Mouse (Mus musculus) frontal cortex, postnatal 36 days (tissue): ENCODE results near the gene Fdx1l.
A peak's percentile ranks its signal among the peaks of the same experiment; 100 is the strongest.

Experiments
- DNase-seq, 2 experiments: peaks; one replicate each; pipeline ENCODE4 v3.0.0; 2022; ENCODE audit warnings: low spot score in 2 of 2

Gene Fdx1l

DNA sequence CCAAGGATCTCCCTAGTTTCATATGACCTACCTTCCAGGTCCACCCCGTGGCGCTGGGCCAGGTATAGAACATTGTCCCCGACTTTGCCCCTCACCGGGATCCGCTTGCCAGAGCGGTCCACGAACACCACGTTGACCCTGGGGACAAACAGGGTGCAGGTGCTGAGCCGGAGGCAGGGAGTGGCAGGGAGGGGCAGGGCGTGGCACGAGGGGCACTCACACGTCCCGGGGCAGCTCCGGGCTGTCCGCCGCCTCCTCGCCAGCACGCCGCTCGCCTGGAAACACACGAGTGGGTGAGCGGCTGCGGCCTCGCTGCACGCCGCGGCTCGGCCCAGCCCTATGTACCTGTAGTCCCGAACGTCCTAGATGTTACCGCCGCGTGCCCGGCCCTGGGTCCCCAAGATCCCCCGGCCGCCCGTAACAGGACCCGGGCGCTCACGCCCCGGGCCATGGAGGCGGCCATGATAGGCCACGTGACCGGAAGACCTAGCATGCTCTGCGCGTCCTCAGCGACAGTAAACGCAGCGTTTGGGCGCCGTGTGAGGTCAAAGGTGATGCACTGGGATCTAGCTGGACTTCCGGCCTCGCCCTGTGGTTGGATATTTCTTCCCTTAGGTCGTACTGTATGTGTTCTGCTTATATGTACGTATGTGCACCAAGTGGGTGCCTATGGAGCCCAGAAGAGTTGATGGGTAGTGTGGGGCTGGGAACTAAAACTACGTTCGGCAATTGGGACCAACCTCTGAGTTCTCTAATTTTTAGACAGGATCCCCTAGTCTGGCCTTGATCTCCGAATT, at the start of gene Fdx1l, which contains the start of gene Gm49373:
Fdx1l (minus strand) TSS at position 571 of the 797 bp plus-strand sequence.
Gm49373 (minus strand) TSS at position 53 of the 797 bp plus-strand sequence.
- peak; percentile 91 to 95 for DNase-seq

GRCm38 (mm10) chr9:21121483-21121882, 48.1 kb upstream of the Fdx1l start:
- no peak for DNase-seq

- no peak for DNase-seq
Observed at GRCm38 (mm10) chr9:21117073-21117472, 43.7 kb upstream of the Fdx1l start.

- no peak for DNase-seq
Observed at GRCm38 (mm10) chr9:21115105-21115504, 41.7 kb upstream of the Fdx1l start.

- no peak for DNase-seq
Observed at GRCm38 (mm10) chr9:21114190-21114589, 40.8 kb upstream of the Fdx1l start.

DNA sequence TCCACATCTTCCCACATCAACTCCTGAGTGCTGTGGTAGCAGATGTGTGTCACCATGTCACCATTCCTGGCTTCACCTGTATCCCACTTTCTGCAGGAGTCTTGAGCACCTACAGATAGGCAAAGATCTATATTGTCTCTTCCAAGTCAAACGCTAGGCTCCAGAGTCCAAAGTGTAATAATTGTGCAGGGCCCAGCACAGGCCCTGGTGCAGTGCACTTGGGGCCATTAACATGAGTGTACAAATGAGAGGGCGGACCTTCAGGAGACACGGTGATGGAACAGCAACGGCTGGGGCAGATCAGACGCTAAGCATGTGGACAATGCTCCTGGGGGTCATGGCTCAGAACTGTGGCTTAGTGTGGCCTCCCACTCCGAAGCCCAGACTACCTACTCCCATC, 40.3 kb upstream of the Fdx1l start:
- DNase-seq, result no peak

GRCm38 (mm10) chr9:21107607-21108237, 34.3 kb upstream of the Fdx1l start:
- DNase-seq, result no peak

DNA sequence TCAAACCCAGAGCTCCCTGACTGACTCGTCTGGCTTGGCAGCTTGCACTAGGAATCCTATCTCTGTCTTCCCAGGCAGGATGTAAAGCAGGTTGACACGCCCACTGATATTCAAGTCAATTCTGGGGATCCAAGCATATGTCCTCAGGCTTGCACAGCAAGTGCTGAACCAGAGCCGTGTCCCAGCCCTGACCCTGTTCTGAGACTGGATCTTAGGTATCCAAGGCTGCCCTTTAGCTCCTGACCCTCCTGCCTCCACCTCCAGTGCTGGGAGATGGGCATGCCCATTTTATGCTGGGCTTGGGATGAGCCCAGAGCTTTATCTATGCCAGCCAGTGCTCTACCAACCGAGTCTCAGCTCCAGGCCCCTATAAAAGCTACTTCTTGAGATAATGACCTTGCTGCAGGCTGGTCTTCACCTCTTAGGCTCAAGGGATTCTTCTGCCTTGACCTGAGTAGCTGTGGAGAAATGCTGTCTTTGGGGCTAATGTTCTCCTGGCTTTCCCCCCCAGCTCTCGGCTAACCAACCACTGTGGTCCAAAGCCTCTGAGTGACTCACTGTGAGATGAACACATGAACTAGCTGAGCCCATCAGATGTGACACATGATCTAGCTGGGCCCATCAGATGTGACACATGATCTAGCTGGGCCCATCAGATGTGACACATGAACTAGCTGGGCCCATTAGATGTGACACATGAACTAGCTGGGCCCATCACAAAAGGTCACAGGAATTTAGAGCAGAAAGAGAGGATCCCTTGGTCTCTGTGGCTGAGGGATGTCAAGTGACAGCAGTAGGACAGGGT, 32.5 kb upstream of the Fdx1l start:
- DNase-seq, result peak in 1 of 2 experiments; percentile 20

- DNase-seq, result no peak
Observed at GRCm38 (mm10) chr9:21104814-21105213, 31.4 kb upstream of the Fdx1l start.

GRCm38 (mm10) chr9:21102076-21102475, 28.7 kb upstream of the Fdx1l start:
- DNase-seq, result no peak

GRCm38 (mm10) chr9:21100447-21101161, 27.2 kb upstream of the Fdx1l start:
- no peak for DNase-seq

- peak; percentile 76 to 79 for DNase-seq
Observed at GRCm38 (mm10) chr9:21097793-21098192, 24.4 kb upstream of the Fdx1l start.

GRCm38 (mm10) chr9:21095958-21096357, 22.5 kb upstream of the Fdx1l start:
- DNase-seq, result no peak

DNA sequence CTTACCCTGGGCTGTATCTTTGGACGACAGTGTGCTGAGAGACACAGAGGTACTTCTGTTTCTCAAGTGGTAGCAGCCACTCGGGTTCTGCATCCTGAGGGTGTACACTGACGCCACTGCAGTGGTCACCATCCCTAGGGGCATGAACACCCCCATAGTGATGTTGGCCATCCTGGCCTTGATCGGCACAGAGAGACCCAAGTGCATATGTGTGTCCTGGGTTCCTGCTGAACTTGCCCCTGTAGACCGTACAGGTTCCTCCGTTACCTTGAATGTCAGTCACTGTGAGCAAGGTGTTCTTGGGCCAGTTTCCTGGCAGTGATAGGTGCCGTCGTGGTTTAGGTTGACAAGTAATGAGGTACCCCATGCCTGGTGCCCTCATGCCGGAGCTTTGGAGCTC, 20.0 kb upstream of the Fdx1l start:
- DNase-seq, result no peak

GRCm38 (mm10) chr9:21091707-21092320, 18.4 kb upstream of the Fdx1l start, which contains the start of the genes Gm38431 and Raver1:
TSS of gene Gm38431 (minus strand) at chr9:21091997.
TSS of gene Raver1 (minus strand) at chr9:21092008.
- peak; percentile 97 to 98 for DNase-seq

GRCm38 (mm10) chr9:21090972-21091706, 17.7 kb upstream of the Fdx1l start:
- peak in 1 of 2 experiments; percentile 28 for DNase-seq

DNA sequence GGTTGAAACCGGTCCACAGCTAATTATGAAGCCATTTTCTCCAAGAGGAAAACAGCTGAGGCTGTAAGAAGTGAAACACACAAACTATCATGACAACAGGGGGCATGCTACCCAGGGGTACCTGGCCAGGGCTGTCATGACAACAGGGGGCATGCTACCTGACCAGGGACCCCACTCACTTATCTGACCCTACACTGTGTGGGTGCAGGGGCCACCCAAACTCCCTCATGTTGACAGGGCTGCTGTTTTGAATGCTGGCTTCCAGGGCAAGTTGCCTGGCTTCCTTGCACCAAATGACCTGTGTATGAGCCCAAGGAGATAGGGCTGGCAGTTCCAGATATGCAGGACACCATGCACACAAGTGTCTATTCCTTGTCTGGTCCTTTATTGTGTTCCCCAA, 17.1 kb upstream of the Fdx1l start:
- no peak for DNase-seq

DNA sequence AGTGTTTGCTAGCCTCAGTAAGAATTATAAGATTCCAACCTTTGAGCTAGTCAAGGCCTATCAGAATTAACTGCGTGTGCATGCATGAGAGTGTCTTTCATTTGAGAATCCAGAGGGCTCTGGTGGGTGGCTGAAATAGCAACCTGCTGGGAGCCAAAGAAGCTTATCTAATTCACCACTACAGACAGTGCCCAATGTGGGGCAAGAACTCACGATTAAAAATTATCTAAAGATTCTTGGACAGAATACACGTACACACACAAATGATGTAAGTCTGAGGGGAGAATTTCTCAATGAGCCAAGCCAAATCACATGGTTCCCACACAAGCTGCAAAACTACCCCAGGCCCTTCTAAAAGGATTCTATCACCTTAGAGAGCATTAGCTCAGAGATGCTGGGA, 9.9 kb upstream of the Fdx1l start:
- no peak for DNase-seq

DNA sequence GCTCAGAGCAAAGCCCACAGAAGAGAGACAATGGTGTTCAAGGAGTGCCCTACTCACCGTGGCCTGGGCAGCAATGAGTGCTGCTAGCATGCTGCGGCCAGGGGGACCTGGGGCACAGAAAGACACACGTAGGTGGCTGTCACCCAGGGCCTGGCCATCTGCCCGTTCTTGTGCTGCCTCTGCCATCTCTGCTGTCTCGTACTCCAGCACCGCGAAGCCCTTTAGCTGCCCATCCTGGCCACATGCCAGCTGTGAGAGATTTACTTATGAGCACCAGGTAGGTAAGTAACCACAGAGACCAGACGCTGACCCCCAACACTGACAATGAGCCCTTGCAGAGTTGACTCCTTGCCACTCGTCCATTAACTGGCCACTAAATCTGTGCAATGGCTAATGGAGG, 7.7 kb upstream of the Fdx1l start:
- DNase-seq, result no peak

GRCm38 (mm10) chr9:21075625-21076024, 2.2 kb upstream of the Fdx1l start:
- no peak for DNase-seq
